Mouse (Mus musculus) stomach, postnatal 0 days (tissue): Measurements from ENCODE around the gene Trim12c. TPM values are rescaled to one million over a fixed set of nuclear protein-coding genes. Genes with fewer than 3 reads are reported as not detected.
"Not testable (repeated sequence)": the region's sequence is repeated elsewhere in the genome, so short reads cannot be mapped to it uniquely, and the experiment has no call there.

Experiments used
- ATAC-seq: fragments of 200-750 bp; cut with Nextera tagmentation; 2 replicates; pipeline ENCODE4 v1.8.0; 2017; ENCODE audit not compliant: low FRiP score, low TSS enrichment
- DNase-seq: peaks from one replicate; pipeline ENCODE4 v3.0.0-alpha.2; 2016; ENCODE audit warnings: low spot score
- H3K27ac ChIP-seq: fragments of 300-500 bp; sonication (generic); replicated peaks from 2 replicates; pipeline ENCODE4 v1.5.1; 2014; ENCODE audit warnings: mild to moderate bottlenecking, control low read depth
- H3K27me3 ChIP-seq: fragments of 300-500 bp; sonication (generic); 2 replicates; pipeline ENCODE4 v1.6.1; 2014; ENCODE audit warnings: low read length; ENCODE audit not compliant: control insufficient read depth, insufficient read depth
- H3K36me3 ChIP-seq: fragments of 300-500 bp; sonication (generic); 2 replicates; pipeline ENCODE4 v1.6.1; 2014; ENCODE audit warnings: low read length, mixed read lengths; ENCODE audit not compliant: control insufficient read depth, insufficient read depth
- H3K4me1 ChIP-seq: fragments of 300-500 bp; sonication (generic); replicated peaks from 2 replicates; pipeline ENCODE4 v1.6.1; 2014; ENCODE audit warnings: antibody characterized with exemption; ENCODE audit not compliant: control insufficient read depth, insufficient read depth
- H3K4me2 ChIP-seq: fragments of 300-500 bp; sonication (generic); replicated peaks from 2 replicates; pipeline ENCODE4 v1.6.1; 2014; ENCODE audit warnings: low read depth, mild to moderate bottlenecking, control low read depth, moderate library complexity
- H3K4me3 ChIP-seq: fragments of 300-500 bp; sonication (generic); 2 replicates; pipeline ENCODE4 v1.5.1; 2014; ENCODE audit warnings: low read depth, low read length, control low read depth
- H3K9ac ChIP-seq: fragments of 300-500 bp; sonication (generic); 2 replicates; pipeline ENCODE4 v1.6.1; 2014; ENCODE audit warnings: mild to moderate bottlenecking, low read length, control low read depth, mixed read lengths
- H3K9me3 ChIP-seq: fragments of 300-500 bp; sonication (generic); 2 replicates; pipeline ENCODE4 v1.6.1; 2016; ENCODE audit warnings: low read length; ENCODE audit not compliant: control insufficient read depth
- CTCF ChIP-seq: IDR thresholded peaks from 2 replicates; pipeline ENCODE4 v1.5.1; 2016; ENCODE audit warnings: antibody characterized with exemption, low read depth, mild to moderate bottlenecking, moderate library complexity
- EP300 ChIP-seq: optimal IDR thresholded peaks from 2 replicates; pipeline ENCODE3; 2016; ENCODE audit warnings: antibody characterized with exemption
- WGBS: fragments of 180-500 bp; shearing (Covaris S2); extraction: QIAGEN DNeasy Blood & Tissue Kit; methylation state at CpG from one replicate; pipeline ENCODE4 v1.1.7; 2014; 5-methylcytosine and 5-hydroxymethylcytosine counted together
- polyA plus RNA-seq: library from polyadenylated mRNA; unstranded; fragments of >200 nt; fragmentation: Nextera tagmentation; extraction: Ambion mirVana; gene quantifications from 2 replicates; pipeline ENCODE4 v1.2.1, GENCODE M21; 2015

Trim12c gene
- polyA plus RNA-seq, 1 experiment from 2014 or later: 1.1 TPM

GRCm38 (mm10) chr7:104353600-104353967, 422 bp upstream of the Trim12c start:
- Histone ChIP-seq H3K4me1 (no peaks in the 10 kb centered on the region), H3K9ac (no peak overlapping the region), H3K4me3 (no peak overlapping the region), H3K27me3 (no peaks in the 10 kb centered on the region), H3K36me3 (no peaks in the 10 kb centered on the region), H3K27ac (no peak overlapping the region), H3K9me3 (no peaks in the 10 kb centered on the region), H3K4me2 (no peak overlapping the region; the same call in 1 of the 2 replicates)
- WGBS: 68% methylated on average over 2 of the region's 2 CpGs
- no peak for TF ChIP-seq CTCF
- TF ChIP-seq EP300: no peak
- ATAC-seq (peak; percentile 56; the same call in 1 of the 2 replicates), DNase-seq (no peak)

DNA sequence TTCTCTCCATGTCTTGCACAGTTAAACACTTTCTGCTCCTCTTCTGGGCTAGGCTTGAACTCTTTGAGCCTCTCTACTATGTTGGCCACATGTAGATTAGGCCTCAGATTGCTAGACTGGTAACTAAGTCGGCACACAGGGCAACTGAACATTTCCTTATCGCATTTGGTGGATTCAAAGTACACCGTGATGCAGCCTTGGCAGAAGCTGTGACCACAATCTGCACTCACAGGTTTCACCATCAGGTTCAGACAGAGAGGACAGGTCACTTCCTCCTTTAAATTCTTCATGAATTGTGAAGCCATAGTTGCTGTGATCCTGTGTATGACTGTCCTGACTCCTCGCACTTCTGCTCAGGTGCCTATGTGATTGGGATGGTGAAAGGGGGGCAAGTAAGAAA, 5.1 kb downstream of the Trim12c start:
- 92% methylated on average over 4 of the region's 4 CpGs for WGBS
- H3K36me3 ChIP-seq, H3K27me3 ChIP-seq, H3K4me1 ChIP-seq, H3K4me3 ChIP-seq, H3K4me2 ChIP-seq, ATAC-seq, H3K9ac ChIP-seq, H3K9me3 ChIP-seq, DNase-seq, H3K27ac ChIP-seq: not testable (repeated sequence)

DNA sequence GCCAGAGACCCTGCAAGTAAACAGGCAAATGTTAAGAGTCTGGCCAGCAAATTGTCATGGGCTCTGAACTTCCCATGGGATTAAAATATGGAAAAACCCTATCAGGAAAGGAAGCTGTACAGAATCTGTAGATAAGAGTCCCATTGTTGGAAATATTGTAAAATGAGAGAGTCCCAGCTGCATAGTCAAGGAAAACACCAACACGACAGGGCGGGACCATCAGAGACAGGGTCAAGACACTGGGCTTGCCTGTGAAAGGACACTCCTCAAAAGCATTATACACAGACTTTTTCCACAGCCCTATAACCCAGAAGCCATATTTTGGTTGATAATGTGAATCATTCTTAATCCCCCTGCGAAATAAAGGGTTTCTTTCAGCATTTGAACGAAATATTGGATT, 12.4 kb downstream of the Trim12c start:
- 87% methylated on average over 2 of the region's 4 CpGs for WGBS
- not testable (repeated sequence) for DNase-seq, H3K4me2 ChIP-seq, H3K36me3 ChIP-seq, H3K4me1 ChIP-seq, H3K9me3 ChIP-seq, ATAC-seq, H3K4me3 ChIP-seq, H3K27me3 ChIP-seq, H3K27ac ChIP-seq, H3K9ac ChIP-seq

DNA sequence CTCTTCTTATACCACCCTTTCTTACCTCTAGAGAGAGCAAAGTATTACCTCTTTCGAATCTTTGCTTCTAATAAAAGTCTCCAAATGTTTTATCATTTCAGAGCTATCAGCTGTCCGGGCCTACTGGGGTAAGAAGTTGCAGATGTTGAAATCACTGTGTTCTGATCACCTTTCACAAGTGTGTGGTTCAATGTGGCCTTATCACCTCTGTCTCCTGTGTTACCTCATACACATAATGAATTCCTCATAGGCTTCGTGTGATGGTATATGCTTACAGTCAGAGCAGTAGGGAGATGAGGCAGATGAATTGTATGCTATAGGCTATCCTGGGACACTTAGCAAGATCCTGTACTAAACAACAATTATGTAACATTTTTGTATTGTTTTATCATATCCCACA, 17.6 kb downstream of the Trim12c start:
- H3K27me3 ChIP-seq, ATAC-seq: not testable (repeated sequence)
- 81% methylated on average over 3 of the region's 3 CpGs for WGBS

GRCm38 (mm10) chr7:104329171-104329570, 24.0 kb downstream of the Trim12c start, which contains the start of gene Trim34b:
Gene Trim34b, plus strand, starts transcription at chr7:104329471.
- H3K4me3 ChIP-seq, H3K4me1 ChIP-seq, H3K9ac ChIP-seq, H3K36me3 ChIP-seq, DNase-seq, H3K9me3 ChIP-seq, ATAC-seq, H3K4me2 ChIP-seq, H3K27ac ChIP-seq, H3K27me3 ChIP-seq: not testable (repeated sequence)
- WGBS: 94% methylated on average over 2 of the region's 2 CpGs

More for the DNA sequence above, 17.6 kb downstream of the Trim12c start:
- not testable (repeated sequence) for H3K4me1 ChIP-seq, DNase-seq, H3K9me3 ChIP-seq, H3K36me3 ChIP-seq, H3K27ac ChIP-seq, H3K9ac ChIP-seq, H3K4me3 ChIP-seq, H3K4me2 ChIP-seq

DNA sequence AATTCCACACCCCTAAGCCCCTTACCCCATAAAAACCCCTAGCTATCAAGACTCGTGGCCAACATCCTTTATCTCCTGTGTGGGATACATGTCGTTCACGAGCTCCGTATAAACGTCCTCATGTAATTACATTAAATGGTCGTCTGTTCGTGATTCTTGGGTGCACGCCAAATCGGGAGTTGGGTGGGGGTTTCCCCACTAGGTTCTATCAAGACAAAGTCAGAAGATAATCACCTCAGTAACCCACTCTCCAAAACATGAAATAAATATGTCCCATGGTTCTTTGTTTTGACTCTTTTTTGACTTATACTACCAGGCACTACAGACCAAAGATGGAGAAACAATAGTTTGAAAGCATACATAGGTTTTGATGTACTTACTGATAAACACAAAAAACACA, 31.1 kb downstream of the Trim12c start:
- no peaks in the 10 kb centered on the region for H3K27me3 ChIP-seq
- no peaks in the 10 kb centered on the region for H3K9me3 ChIP-seq
- no peak for TF ChIP-seq EP300
- TF ChIP-seq CTCF: no peak
- H3K4me1 ChIP-seq: no peaks in the 10 kb centered on the region
- no peak overlapping the region for H3K27ac ChIP-seq
- no peak overlapping the region for H3K4me3 ChIP-seq
- no peak overlapping the region for H3K4me2 ChIP-seq
- ATAC-seq: no peak
- WGBS: 56% methylated on average over 9 of the region's 9 CpGs
- H3K36me3 ChIP-seq: no peaks in the 10 kb centered on the region
- DNase-seq: no peak
- no peak overlapping the region for H3K9ac ChIP-seq

DNA sequence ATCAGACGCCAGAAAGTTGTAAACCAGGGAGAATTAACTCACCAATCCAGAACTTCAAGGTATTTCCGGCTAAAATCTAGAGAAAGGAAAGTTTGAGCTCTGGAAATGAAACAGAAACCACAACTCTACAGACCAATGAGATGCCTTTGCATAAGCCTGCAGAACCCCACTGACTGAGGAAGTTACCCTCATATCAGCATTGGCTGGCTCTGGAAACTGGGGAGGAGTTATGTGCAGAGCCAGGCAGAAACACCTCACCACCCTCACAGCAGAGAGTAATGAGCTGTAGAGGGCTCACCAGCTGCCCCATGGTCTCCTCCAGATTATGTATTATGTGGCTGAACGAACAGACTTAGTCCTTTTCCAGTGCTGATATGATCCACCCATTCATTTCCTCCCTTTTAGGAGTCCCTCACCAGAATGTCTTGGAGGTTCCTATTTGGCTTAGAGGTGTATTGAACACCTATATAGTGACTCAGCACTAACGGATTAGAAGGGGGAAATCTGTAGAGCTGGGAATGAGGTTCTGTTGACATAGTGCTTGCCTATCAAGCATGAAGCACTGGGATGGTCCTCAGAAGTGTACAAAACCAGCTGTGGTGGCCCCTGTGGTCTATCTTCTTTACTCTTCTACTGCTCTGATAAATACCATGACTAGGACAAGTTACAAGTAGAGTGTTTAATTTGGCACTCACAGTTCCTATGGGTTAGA, 37.6 kb downstream of the Trim12c start, which contains the start of gene Trim12a:
TSS of gene Trim12a (minus strand) at position 98 of the 712 bp plus-strand sequence.
- whole genome bisulfite sequencing: 11% methylated on average over 4 of the region's 4 CpGs
- not testable (repeated sequence) for H3K27me3 ChIP-seq, H3K36me3 ChIP-seq, H3K9me3 ChIP-seq, H3K4me1 ChIP-seq, DNase-seq
- peak within 1 kb of the TSS; percentile 51 for H3K4me2 ChIP-seq
- peak within 1 kb of the TSS; percentile 61; the same call in 1 of the 2 replicates for H3K27ac ChIP-seq
- peak; percentile 98 for ATAC-seq
- H3K4me3 ChIP-seq: peak within 1 kb of the TSS; percentile 47
- H3K9ac ChIP-seq: peak within 1 kb of the TSS; percentile 56
